Mouse (Mus musculus): Measurements from ENCODE around the gene Gata3. TPM values are rescaled to one million over a fixed set of nuclear protein-coding genes. Genes with fewer than 3 reads are reported as not detected.

The Gata3 gene
- polyA plus RNA-seq, 1 experiment from 2014 or later: 3.2 TPM

DNA sequence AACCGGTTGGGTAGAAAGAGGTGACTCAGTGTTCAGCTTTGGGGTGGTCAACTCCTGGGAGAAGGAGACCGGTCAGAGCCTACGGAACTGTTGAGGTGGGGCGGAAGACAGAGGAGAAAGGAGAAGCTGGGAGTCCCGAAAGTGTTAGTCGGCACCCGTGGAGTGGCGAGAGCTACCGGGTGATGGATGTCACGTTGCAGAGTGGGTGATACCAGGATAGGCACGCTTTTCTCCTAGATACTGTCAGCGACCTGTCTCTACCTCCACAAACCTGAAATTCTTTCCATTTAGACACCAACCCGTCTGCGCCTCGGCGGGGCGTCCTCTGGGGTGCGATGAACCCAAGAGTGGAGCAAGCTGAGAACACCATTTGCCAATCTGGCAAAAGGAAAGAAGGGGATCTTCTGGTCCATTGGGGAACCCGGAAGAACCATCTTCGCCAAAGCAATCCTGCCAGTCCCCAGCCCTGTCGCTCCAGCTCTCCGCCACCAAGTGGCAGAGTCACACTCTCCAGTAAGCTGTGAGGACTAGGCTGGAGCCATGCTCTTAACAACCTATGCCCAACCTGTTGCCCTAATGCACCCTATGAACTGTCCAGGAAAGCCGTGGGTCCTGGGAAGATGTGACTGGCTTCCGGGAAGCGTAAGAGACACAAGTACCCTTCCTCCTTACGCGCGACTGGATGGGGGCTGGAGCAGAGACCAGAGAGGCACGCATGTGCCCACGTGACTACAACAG is 752 bp downstream of the Gata3 start, which contains the start of gene 9230102O04Rik:
TSS of gene 9230102O04Rik (minus strand) at position 628 of the 738 bp plus-strand sequence.
- no peaks in the 10 kb centered on the region for H3K9me3 ChIP-seq (replicated peaks; ENCODE audit: control insufficient read depth, low read length)
- ATAC-seq (ENCODE audit: insufficient read depth, low FRiP score): peak; percentile 83; the same call in 1 of the 2 replicates
- H3K4me1 ChIP-seq (ENCODE audit: control insufficient read depth, insufficient read depth, low read length): peaks cover 3% of the 10 kb centered on the region; the same call in 1 of the 2 replicates
- H3K4me3 ChIP-seq (replicated peaks; ENCODE audit: low read length): peak within 1 kb of the TSS; percentile 29
- H3K4me2 ChIP-seq (ENCODE audit: low read depth, low read length): peak within 1 kb of the TSS; percentile 43
- WGBS: under 1% methylated on average over 30 of the region's 30 CpGs
- peaks cover 84% of the 10 kb centered on the region for H3K27me3 ChIP-seq (ENCODE audit: control insufficient read depth, insufficient read depth, low read length)
- H3K36me3 ChIP-seq (ENCODE audit: control insufficient read depth, insufficient read depth, low read length): no peaks in the 10 kb centered on the region
- no peak within 1 kb of the TSS for H3K27ac ChIP-seq (ENCODE audit: low read length)
- no peak within 1 kb of the TSS for H3K9ac ChIP-seq (ENCODE audit: low read length)

DNA sequence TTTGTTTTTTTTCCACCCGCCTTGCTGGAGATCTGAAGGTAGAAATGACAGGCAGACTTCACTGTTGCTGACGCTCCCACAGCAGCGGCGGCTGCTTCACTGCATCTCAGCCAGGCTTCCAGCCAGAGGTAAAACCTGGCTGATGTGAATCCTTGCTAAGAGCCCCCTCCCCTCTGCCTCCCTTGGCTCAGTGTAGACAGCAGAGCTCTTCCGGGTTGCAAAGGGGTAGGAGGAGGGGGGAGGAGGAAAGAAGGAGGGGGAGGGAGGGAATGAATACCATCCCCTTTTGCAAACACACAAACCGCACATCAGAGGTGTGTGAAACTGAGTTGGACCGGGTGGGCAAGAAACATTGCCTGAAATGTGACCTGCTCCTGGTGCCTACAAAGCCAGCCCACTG is 2.2 kb downstream of the Gata3 start:
- Histone ChIP-seq H3K4me2 (ENCODE audit: low read depth, low read length) (no peak overlapping the region), H3K4me3 (replicated peaks; ENCODE audit: low read length) (no peak overlapping the region), H3K9me3 (replicated peaks; ENCODE audit: control insufficient read depth, low read length) (no peaks in the 10 kb centered on the region), H3K36me3 (ENCODE audit: control insufficient read depth, insufficient read depth, low read length) (no peaks in the 10 kb centered on the region), H3K27me3 (ENCODE audit: control insufficient read depth, insufficient read depth, low read length) (peaks cover 81% of the 10 kb centered on the region), H3K9ac (ENCODE audit: low read length) (no peak overlapping the region), H3K27ac (ENCODE audit: low read length) (no peak overlapping the region), H3K4me1 (ENCODE audit: control insufficient read depth, insufficient read depth, low read length) (peaks cover 3% of the 10 kb centered on the region; the same call in 1 of the 2 replicates)
- no peak for ATAC-seq (ENCODE audit: insufficient read depth, low FRiP score)
- 0% methylated on average over 7 of the region's 7 CpGs for WGBS

DNA sequence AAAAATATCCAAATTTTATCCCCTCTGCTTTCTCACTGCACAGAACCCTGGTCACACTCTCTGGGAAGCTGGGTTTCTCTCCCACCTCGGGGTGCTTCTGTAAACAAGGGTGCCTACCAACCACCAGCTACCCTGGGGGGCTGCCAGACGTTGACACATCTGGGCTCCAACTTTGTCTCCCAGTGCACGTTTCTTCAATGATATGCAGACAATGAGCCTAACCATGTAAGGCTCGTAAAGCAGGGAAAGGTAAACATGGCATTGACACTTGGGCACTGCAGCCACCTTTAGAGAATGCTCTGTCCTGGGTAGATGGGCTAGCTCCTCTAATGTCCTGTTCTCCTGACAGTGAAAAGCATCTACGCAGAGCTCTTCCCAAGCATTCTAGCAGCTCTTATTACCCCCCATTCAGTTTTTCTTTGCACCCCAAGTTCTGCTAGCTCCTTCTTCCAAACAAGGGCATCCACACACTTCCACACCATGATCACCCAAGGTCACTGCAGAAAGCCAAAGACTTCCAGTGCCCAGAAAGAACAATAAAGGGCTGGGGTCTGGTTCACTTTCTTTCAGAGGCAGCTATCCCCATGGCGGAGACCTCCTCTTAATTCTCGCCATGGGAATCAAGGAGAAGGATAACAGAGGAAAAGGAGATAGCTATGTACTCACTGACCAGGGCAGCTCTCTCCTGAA is 2.8 kb downstream of the Gata3 start:
- 5% methylated on average over 7 of the region's 7 CpGs for WGBS
- peaks cover 81% of the 10 kb centered on the region for H3K27me3 ChIP-seq (ENCODE audit: control insufficient read depth, insufficient read depth, low read length)
- no peaks in the 10 kb centered on the region for H3K9me3 ChIP-seq (replicated peaks; ENCODE audit: control insufficient read depth, low read length)
- H3K4me1 ChIP-seq (ENCODE audit: control insufficient read depth, insufficient read depth, low read length): peaks cover 5% of the 10 kb centered on the region; the same call in 1 of the 2 replicates
- H3K9ac ChIP-seq (ENCODE audit: low read length): no peak overlapping the region
- ATAC-seq (ENCODE audit: insufficient read depth, low FRiP score): no peak
- H3K4me2 ChIP-seq (ENCODE audit: low read depth, low read length): no peak overlapping the region
- H3K27ac ChIP-seq (ENCODE audit: low read length): no peak overlapping the region
- no peak overlapping the region for H3K4me3 ChIP-seq (replicated peaks; ENCODE audit: low read length)
- H3K36me3 ChIP-seq (ENCODE audit: control insufficient read depth, insufficient read depth, low read length): no peaks in the 10 kb centered on the region

DNA sequence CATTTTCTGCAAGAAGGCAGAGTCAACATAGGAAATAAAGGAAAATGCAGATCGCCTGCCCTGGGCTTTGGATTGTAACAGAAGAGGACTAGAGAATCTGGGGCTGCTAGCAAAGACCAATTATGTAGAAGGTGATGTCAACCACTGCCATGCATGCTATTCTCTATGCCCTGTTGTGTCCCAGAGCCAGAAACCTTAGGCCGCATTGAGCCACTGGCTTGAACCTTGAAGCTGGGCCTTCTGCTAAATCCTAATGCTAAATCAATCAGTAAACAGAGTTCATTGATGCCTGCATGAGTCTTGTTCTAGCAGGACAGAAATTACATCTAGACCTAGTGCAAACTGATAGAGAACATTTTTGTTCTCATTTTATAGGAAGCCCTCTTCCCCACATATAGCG is 3.8 kb downstream of the Gata3 start:
- ATAC-seq (ENCODE audit: insufficient read depth, low FRiP score): no peak
- peaks cover 10% of the 10 kb centered on the region; the same call in 1 of the 2 replicates for H3K4me1 ChIP-seq (ENCODE audit: control insufficient read depth, insufficient read depth, low read length)
- no peak overlapping the region for H3K4me3 ChIP-seq (replicated peaks; ENCODE audit: low read length)
- no peak overlapping the region for H3K27ac ChIP-seq (ENCODE audit: low read length)
- no peak overlapping the region for H3K4me2 ChIP-seq (ENCODE audit: low read depth, low read length)
- H3K27me3 ChIP-seq (ENCODE audit: control insufficient read depth, insufficient read depth, low read length): peaks cover 84% of the 10 kb centered on the region
- H3K9ac ChIP-seq (ENCODE audit: low read length): no peak overlapping the region
- H3K36me3 ChIP-seq (ENCODE audit: control insufficient read depth, insufficient read depth, low read length): no peaks in the 10 kb centered on the region
- WGBS: 23% methylated on average over 3 of the region's 3 CpGs
- no peaks in the 10 kb centered on the region for H3K9me3 ChIP-seq (replicated peaks; ENCODE audit: control insufficient read depth, low read length)

DNA sequence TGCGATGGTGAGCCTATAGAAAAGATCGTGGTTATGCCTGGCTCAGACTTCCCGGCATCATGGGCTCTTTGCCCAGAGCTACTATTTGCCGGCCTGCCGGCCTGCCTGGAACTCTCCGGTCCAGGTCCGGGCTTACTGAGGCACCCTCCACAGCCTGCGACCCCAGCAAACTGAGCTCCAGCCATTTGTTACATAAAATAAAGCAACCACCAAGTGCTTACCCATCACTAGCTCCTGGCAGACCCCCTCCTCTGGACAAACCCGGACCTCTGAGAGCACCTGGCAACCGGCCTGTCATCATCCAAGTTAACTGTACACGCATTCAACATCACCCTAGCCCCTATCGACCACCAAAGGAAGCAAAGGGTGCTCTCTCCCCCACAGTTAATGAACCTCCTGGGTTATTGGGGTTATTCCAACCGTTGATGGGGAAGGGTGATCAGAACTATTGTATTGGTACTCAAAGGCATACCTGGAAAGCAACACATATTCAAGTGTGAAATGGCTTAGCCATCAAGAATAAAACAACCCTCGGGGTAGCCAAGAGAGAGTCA is 4.5 kb downstream of the Gata3 start:
- H3K4me1 ChIP-seq (ENCODE audit: control insufficient read depth, insufficient read depth, low read length): peaks cover 13% of the 10 kb centered on the region
- no peaks in the 10 kb centered on the region for H3K9me3 ChIP-seq (replicated peaks; ENCODE audit: control insufficient read depth, low read length)
- no peak overlapping the region for H3K9ac ChIP-seq (ENCODE audit: low read length)
- H3K4me3 ChIP-seq (replicated peaks; ENCODE audit: low read length): no peak overlapping the region
- peaks cover 86% of the 10 kb centered on the region for H3K27me3 ChIP-seq (ENCODE audit: control insufficient read depth, insufficient read depth, low read length)
- no peak overlapping the region for H3K27ac ChIP-seq (ENCODE audit: low read length)
- no peak for ATAC-seq (ENCODE audit: insufficient read depth, low FRiP score)
- H3K4me2 ChIP-seq (ENCODE audit: low read depth, low read length): no peak overlapping the region
- no peaks in the 10 kb centered on the region for H3K36me3 ChIP-seq (ENCODE audit: control insufficient read depth, insufficient read depth, low read length)
- WGBS: 9% methylated on average over 14 of the region's 14 CpGs

DNA sequence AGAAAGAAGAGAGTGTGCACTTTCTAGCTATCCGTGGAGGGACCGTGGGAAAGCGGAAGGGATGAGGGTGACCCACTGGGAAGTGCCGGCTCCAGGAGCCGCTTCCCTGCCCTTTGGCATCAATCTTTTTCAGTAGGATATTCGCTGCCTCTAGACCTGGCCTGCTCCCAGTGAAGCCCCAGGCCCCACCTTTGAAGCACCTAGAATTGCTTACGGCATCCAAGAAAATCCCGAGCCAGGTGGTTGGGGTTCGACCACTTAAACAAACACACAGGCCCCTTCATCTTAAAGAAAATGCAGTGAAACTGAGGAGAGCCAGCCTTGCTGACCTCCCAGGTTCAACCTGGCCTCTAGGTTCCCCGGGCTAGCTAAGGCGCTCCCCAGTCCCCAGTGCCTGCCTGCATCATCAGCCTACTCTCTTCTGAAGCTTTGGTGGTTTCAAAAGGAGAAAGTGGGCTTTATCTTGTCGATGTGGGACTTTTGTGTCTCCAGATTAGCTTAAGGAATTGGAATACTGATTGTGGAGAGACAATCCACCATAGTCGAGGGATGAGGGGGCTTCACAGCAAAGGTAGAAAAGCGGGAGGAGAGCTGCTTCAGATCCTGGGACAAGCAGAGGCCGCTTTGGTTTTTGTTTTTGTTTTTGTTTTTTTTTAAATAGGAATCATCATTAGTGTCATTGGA is 5.2 kb downstream of the Gata3 start:
- WGBS: 6% methylated on average over 15 of the region's 15 CpGs
- peaks cover 89% of the 10 kb centered on the region for H3K27me3 ChIP-seq (ENCODE audit: control insufficient read depth, insufficient read depth, low read length)

DNA sequence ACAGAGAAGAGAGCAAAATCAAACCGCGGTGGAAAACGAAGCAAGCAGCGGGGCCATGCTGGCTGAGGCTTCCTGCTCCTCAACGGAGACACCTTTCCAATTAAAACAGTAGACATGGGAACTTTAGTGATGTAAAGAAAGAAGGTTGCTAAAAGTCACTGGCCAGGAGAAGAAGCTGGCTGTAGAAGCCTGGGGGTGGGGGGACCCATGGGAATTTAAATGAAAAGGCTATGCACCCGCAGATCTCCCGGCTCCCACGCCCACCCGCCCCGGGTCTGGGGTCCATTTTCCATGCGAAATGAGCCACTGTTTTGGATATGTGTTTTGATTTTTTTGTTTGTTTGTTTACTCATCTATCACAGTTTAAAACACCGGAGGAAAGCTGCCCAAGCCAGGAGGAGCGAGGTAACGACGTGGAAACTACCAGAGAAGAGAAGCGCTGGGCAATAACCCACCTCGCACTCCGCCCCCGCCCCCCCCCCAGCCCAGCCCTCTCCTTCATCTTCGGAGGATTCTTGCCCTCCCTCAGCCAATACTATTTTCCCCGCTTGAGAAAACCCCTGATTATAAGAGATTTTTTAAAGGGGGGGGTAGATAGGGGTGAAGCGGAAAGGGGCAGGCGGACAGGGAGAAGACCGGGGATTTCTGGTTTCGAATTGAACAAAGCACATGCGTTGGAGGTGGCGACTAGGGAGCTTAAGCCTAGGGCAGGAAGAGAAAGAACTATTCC is 5.9 kb downstream of the Gata3 start:
- H3K4me2 ChIP-seq (ENCODE audit: low read depth, low read length): peak overlapping the region; percentile 49; the same call in 1 of the 2 replicates
- H3K27ac ChIP-seq (ENCODE audit: low read length): no peak overlapping the region
- peaks cover 10% of the 10 kb centered on the region for H3K4me1 ChIP-seq (ENCODE audit: control insufficient read depth, insufficient read depth, low read length)
- no peak for ATAC-seq (ENCODE audit: insufficient read depth, low FRiP score)
- H3K4me3 ChIP-seq (replicated peaks; ENCODE audit: low read length): peak overlapping the region; percentile 31; the same call in 1 of the 2 replicates
- no peak overlapping the region for H3K9ac ChIP-seq (ENCODE audit: low read length)
- WGBS: under 1% methylated on average over 27 of the region's 27 CpGs
- peaks cover 86% of the 10 kb centered on the region for H3K27me3 ChIP-seq (ENCODE audit: control insufficient read depth, insufficient read depth, low read length)
- no peaks in the 10 kb centered on the region for H3K9me3 ChIP-seq (replicated peaks; ENCODE audit: control insufficient read depth, low read length)
- no peaks in the 10 kb centered on the region for H3K36me3 ChIP-seq (ENCODE audit: control insufficient read depth, insufficient read depth, low read length)

More for the DNA sequence above, 5.2 kb downstream of the Gata3 start:
- H3K9ac ChIP-seq (ENCODE audit: low read length): no peak overlapping the region
- no peaks in the 10 kb centered on the region for H3K9me3 ChIP-seq (replicated peaks; ENCODE audit: control insufficient read depth, low read length)
- H3K4me1 ChIP-seq (ENCODE audit: control insufficient read depth, insufficient read depth, low read length): peaks cover 13% of the 10 kb centered on the region
- no peaks in the 10 kb centered on the region for H3K36me3 ChIP-seq (ENCODE audit: control insufficient read depth, insufficient read depth, low read length)
- 0 out of 2 replicates have a peak overlapping the region, but pooled peaks have one; percentile 1 for H3K4me3 ChIP-seq (replicated peaks; ENCODE audit: low read length)
- no peak overlapping the region for H3K4me2 ChIP-seq (ENCODE audit: low read depth, low read length)
- no peak overlapping the region for H3K27ac ChIP-seq (ENCODE audit: low read length)
- ATAC-seq (ENCODE audit: insufficient read depth, low FRiP score): no peak

DNA sequence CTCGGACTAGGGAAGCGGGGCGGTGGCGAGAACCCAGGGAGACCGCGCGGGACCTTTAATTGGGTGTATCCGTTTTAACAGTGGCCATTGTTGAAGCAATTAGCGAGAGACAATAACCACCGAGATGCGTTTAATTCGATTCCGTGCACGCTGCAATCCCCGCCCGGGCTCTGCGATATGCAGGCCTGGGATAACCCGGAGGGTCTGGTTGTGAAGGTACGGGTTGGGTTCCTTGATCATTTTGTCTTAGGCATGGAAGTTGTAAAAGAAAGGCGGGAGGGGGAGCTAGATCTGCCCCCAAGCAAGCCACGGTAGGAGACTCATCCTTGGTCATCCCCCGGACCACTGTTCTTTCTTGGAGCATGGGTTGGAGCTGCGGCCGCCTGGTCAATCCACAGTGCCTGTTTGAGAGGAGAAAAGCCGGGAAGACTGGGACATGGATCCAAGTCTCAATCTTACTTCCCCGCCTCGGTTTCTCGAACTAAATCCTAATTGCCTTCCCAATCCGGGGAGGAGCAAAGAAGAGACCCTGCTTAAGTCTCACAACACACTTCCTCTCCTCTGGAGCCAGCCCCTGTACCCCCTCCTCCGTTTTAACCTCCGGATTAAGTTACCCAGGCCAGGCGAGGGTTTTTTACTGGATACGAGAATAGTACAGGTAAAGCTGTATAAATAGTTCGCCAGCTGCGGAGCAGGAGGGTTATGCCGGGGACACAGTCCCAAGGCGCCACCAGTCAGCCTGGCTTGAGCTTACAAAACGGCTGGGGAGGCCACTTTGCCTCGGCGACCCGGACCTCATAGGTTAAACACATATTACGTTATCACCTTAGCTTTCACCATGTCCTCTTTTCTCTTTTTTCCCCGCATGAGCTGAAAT is 6.7 kb downstream of the Gata3 start:
- Histone ChIP-seq H3K27me3 (ENCODE audit: control insufficient read depth, insufficient read depth, low read length) (peaks cover 79% of the 10 kb centered on the region), H3K36me3 (ENCODE audit: control insufficient read depth, insufficient read depth, low read length) (no peaks in the 10 kb centered on the region), H3K9ac (ENCODE audit: low read length) (no peak overlapping the region), H3K4me2 (ENCODE audit: low read depth, low read length) (peak overlapping the region; percentile 49), H3K4me1 (ENCODE audit: control insufficient read depth, insufficient read depth, low read length) (peaks cover 10% of the 10 kb centered on the region), H3K27ac (ENCODE audit: low read length) (no peak overlapping the region), H3K4me3 (replicated peaks; ENCODE audit: low read length) (peak overlapping the region; percentile 31), H3K9me3 (replicated peaks; ENCODE audit: control insufficient read depth, low read length) (no peaks in the 10 kb centered on the region)
- WGBS: 1% methylated on average over 43 of the region's 43 CpGs
- ATAC-seq (ENCODE audit: insufficient read depth, low FRiP score): no peak

Data from stomach, embryonic 16.5 days (tissue).